Mouse (Mus musculus): Measurements from ENCODE around the gene Gsto1.
"Not testable (repeated sequence)": the region's sequence is repeated elsewhere in the genome, so short reads cannot be mapped to it uniquely, and the experiment has no call there.

Gsto1 gene

DNA sequence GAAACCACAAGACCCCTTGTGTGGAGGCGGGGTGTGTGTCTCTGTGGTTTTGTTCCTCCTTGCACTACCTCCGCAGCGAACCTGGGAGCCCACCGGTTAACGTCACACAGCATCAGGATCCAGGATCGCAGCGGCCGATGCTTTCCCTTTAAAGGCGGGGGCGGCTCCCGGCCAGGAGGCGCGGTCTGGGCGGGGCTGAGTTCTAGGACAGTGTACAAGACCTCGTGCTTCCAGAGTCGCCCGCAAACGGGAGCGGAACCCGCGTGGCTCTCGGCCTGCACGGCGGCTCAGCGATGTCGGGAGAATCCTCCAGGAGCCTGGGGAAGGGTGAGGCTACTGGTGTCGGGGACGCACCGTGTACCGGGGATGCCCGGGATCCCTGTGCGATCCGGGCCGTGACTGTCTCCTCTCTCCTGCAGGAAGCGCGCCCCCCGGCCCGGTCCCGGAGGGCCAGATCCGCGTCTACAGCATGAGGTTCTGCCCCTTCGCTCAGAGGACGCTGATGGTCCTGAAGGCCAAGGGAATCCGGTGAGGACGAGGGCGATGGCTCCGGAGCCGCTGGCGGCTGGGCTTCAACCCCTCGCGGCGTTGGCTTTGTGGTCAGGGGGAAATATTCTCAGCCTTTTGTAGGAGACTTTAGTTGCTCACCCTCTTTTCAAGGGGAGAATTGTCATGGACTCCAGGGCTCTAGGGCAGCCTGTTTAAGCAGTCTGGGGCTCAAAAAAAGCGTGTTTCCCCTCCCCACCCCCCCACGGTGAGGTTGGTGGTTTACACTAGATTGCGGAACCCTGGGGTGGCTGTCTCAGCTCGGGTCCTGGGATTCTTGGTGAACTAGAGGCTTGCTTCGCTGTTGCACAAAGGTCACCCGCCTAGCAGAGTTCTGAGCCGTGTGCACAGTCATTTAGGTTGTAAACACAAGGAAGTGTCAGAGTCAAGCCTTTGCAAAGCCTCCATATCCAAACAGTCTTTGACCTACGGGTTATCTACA lies at the start of gene Gsto1:
Gsto1 (plus strand) TSS at position 175 of the 988 bp plus-strand sequence.
- peak; percentile 94 for DNase-seq (ENCODE audit: low spot score)

DNA sequence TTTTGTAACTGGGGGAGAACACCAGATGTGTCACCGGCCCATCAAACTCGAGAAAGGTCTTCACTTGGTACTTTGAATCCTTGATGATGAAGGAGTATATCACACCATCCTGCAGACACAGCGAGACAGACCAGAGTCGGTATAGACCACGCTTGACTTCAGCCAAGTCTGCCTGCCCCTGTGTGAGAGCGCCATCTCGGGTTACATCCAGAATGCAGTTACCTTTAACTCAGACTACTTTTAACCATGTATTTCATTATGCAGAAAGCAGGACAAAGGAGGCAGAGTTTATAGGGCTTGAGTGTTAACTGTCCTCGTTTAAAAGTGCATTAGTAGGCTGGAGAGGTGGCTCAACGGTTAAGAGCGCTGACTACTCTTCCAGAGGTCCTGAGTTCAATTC lies 42.7 kb upstream of the Gsto1 start:
- peak; percentile 36 for DNase-seq (ENCODE audit: low spot score)

DNA sequence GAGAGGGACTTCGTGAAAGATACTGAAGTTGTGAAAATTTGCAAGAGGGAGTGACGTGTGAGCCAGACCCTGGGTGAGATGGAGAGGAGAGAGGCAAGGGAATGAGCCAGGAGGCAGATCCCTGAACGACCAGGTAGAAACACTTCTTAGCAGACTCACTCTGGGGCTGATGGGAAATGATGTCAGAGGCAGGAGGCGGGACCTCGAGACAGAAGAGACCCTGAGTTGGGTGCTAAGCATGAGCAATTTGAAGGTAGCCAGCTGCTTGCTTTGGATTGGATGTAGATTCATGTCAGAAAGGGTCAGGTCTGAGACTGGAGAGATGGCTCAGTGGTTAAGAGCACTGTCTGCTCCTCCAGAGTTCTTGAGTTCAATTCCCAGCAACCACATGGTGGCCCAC lies 40.0 kb upstream of the Gsto1 start:
- no peak for DNase-seq (ENCODE audit: low spot score)

DNA sequence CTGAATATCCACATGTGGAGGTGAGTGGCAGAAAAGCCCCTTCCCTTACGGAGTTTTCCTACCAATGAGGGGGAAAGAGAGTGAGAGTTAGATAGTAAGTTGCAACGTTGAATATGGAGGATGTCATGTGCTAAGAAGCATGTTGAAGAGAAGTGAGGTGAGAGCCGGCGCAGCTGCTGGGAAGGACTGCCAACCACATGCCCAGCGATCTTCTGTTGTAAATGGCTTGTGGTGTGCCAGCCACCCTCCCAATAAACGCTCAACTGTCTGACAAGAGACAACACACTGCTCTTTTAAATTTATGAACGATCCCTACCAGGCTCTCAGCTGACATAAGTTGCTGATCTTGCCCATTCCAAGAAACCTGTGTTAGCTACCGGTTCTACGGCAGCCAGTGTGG lies 37.1 kb upstream of the Gsto1 start:
- DNase-seq (ENCODE audit: low spot score), result no peak

DNA sequence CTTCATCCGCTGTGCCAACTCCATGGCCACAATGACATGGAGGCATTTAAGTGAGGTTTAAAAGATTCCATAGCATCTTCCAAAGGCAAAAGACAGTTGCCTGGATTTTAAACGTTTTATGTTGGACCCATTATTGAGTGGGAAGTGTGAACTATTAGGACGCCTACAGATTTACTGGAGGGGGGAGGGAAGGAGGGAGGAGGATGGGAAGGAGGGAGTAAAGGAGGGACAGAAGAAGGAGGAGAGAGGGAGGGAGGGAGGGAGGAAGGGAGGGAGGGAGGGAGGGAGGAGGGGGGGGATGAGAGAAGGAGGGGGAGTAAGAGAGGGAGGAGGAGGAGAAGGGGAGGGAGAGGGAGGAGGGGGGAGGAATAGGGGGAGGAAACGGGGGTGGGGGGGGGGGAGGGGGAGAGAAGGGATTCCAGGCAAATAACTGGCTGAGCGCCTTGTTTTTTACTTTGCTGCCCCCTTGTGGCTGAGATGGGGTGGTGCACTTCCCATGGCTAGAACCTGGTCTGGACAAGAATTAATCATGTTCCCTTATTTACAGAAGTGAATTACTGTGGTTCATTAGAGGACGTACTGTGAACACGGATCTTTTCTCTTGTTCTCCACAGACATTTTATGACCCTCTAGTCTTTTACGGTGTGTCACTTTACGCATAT lies 33.8 kb upstream of the Gsto1 start:
- DNase-seq (ENCODE audit: low spot score), result peak; percentile 79

DNA sequence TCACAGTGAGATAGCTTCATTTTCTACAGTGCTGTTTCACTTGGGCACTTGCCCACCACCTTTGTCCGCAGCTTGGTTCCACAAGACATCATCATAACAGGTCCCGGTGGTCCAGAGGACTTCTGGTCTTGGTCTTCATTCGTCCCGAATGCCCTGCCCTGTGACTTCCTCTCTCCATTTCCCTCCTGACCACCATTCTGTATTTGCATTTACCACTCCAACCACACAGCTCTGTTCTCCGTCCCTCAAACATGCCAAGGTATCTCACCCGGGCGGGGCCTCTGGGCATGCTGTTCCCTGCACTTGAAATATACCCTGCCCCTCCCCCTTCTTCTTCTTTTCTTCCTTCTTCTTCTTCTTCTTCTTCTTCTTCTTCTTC lies 33.3 kb upstream of the Gsto1 start:
- no peak for DNase-seq (ENCODE audit: low spot score)

DNA sequence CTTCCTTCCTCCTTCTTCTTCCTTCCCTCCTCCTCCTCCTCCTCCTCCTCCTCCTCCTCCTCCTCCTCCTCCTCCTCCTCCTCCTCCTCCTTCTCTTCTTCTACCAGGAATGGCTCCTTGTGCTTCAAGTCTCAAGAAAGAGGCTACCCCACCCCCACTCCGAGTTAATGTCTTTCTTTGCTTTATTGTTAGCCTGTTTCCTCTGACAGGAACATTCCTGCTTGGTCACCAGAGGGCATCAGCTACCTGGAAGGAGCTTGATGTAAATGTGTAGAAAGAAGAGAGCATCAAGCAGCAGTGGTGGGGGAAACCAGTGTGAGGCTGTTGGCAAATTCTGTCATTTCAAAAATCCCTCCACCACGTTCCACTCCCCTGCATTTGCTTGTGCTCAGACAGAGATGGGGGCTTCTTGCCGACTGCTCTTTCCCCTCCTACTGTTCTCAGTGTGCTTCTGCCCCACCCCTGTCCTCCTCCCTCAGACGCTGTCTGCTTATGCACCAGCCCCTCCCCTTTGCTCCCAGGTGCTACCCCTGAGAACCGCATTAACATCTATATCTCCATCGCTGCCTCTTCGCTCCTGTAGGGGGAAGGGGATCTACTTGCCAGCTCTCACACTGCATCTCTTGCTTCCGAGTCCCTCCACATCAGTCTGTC lies 32.5 kb upstream of the Gsto1 start:
- DNase-seq (ENCODE audit: low spot score), result peak; percentile 52

DNA sequence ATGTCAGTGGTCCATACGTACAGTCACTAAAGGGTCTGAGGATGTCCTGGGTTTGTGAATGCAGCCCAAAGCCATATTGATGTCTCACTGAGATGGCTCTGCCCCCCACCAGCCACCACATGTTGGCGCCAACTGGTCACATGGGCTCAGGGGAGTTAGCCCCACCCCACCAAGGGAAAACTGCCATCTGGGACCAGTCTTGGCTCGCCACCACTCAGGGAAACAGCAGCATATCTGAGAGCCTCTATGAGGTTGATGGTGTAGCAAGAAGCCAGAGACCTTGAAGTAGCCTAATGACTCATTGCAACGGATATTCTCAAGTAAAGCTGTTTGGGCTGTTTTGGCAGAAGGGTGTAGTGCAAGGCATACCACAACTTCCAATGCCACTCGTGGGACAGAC lies 30.7 kb upstream of the Gsto1 start:
- no peak for DNase-seq (ENCODE audit: low spot score)

DNA sequence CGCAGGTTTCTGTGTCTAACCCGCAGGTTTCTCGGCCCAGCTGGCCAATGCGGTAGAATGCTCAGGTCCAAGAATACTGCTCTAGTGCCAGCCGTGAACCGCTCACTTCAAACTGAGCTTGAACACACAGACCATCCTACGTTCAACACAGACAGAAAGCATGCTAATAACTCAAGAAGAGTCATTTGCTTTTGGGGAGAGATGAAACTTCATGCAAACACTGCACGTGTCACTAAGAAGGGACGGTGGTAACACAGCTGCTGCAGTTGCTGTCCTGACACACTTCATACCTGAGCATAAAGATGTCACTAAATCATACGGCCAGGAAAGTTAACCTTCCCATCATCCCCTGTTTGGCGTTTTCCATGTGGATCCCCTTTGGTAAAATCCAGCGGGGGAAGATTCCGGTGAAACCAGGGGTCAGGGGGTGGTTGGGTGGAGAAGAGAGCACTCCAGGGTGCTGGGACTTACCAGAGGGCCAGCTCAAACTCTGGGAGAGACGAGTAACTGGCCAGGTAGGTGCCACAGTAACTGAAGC lies 24.8 kb upstream of the Gsto1 start:
- no peak for DNase-seq (ENCODE audit: low spot score)

DNA sequence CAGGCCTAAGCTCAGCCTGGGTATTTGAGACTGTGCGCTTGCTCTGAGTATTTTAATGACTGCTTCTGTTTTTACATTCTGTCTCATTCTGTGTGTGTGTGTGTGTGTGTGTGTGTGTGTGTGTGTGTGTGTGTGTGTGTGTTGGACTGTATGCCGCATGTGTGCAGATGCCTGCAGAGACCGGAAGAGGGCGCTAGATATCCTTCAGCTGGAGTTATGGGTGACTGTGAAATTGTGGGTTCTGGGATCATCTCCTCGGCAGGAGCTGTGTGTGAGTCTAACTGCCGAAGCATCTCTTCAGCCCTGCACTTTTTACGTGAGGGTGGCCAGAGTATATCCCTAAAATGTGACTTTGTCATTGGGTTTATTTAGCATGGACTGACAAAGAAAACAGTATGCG lies 23.7 kb upstream of the Gsto1 start:
- DNase-seq (ENCODE audit: low spot score), result no peak

DNA sequence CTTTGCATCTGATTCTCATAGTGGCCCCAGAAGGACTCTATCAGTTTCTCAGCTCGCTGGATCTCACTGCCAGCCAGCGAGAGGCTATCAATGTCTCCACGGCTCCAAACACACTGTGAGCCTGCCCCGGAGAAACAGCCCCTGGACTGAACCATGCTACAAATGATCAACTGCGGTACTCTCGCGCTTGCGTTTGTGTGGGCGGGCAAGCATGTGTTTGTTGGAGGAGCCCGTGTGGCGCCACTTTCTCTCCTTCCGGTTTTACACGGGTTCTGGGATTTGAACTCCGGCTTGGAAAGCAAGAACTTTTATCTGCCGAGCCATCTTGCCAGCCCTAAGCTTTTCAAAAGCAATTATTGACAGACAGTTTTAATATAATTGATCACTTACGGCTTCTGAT lies 22.5 kb upstream of the Gsto1 start:
- no peak for DNase-seq (ENCODE audit: low spot score)

DNA sequence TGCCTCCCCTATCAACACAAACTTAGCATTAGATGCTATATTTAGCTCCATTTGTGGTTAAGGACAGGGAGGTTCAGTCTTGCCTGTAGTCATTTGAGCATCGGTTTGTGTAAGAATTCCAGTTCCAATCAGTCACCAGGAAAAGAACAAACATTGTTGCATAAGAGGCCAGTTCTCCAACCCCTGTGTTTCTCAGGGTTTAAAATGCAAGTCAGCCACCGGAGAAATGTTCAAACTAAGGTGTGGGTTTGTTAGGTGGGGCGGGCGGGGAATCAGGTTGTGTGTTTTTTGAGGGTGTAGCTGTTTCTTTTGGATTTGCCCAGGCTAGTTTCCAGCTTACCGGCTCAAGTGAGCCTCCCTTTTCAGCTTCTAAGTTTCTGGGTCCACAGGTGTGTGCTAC lies 20.2 kb upstream of the Gsto1 start:
- DNase-seq (ENCODE audit: low spot score), result no peak

DNA sequence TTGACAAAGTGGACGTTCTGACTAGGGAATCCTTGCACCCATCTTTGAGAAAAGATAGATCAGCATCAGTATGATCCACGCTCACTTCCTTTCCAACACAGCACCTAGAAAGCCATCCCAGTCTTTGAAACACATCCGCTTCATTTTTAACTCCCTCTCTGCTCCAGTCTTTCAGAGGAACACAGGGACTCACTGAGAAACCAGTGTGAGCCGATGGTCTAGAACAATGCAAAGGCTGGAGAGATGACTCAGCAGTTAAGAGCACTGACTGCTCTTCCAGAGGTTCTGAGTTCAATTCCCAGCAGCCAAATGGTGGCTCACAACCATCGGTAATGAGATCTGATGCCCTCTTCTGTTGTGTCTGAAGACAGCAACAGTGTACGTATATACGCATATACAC lies 19.0 kb upstream of the Gsto1 start:
- no peak for DNase-seq (ENCODE audit: low spot score)

DNA sequence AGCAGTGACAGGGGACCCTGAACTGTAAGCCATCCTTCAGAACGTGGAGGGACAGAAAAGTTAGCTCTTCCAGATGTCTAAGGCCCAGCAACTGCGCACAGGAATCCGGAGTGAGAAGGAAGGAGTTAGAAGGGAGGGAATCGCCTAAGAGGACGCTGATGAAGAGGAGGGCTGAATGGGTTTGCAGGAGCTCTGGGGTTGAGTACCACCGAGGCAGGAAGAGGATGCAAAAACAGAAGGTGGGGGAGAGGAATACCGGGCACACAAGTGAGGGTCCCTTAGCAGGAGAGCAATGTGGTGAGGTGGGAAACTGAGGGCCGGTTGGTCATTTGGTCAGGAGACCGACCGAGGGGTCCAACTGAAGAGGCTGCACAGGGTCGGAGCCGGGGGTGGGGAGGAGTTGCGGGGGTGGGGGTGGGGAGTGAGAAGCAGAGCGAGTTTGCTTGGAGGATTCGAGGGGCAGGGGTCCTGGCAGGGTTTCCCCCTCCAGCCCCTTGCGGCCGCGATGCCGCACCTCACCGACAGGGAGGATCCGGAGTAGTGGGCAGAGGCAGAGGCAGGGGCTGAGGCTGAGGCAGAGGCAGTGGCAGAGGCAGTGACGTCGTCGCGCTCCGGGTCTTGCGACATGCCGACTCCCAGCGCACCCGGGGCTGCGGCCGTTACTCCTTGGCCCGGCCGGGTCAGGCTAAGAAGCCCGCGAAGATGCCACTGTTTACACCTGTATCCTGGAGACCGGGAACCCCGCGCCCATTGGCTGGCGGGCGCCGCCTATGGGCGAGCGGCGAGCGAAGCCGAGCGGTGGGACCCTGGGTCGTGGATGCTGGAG lies 17.9 kb upstream of the Gsto1 start:
- peak; percentile 80 for DNase-seq (ENCODE audit: low spot score)

DNA sequence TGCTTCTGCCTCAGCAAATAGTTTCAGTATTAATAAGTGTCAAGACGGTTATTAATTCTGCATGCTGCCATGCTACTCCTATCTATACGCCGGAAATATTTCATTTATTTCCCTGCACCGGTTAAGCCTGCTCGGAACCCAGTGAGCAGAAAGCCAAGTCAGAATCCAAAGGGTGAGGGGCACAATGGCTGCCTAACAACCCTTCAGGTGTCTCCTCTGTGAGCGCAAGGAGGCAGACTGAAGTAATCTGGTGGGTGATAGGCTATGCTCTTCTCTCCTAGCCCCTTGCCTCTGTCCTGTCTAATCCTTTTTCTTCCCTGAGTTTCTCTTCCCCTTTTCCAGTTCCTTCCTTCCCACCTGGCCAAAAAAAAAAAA lies 17.3 kb upstream of the Gsto1 start:
- no peak for DNase-seq (ENCODE audit: low spot score)

DNA sequence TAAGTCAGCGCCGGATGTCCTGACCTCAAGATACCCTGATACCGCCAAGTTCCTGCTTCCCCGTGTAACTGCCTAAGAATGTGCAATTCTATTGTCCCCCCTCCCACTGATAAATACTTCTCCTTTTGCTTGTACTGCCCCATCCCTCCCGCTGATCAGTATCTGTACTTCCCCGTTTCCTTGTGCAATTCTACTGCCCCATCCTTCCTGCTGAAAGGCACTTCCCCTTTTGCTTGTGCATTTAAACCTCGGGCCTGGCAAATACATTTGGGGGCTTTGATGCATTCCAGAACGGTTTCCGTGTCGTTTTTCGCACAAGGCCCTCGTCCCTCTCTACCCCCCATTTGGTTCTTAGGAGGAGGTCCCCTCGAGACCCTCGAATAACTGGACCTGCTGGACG lies 13.5 kb upstream of the Gsto1 start:
- not testable (repeated sequence) for DNase-seq (ENCODE audit: low spot score)

DNA sequence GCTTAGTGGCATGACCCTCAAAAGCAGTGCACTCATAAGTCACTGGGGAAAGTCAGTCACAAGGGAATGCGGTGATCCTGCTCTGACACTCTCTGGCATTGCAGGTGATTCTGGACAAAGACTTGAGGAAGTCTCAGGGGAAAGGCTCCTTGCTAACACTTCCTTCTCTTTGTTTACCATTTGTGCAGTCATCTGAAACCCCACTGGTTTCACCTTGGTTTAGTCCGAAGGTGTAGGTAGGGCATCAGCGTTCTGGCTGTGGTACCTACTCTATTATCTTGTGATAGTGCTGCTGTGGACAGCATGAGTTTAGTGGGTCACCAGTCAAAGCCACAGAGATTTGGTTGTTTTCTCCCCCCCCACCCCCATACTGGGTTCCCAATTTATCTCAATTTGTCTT lies 5.0 kb upstream of the Gsto1 start:
- DNase-seq (ENCODE audit: low spot score), result no peak

DNA sequence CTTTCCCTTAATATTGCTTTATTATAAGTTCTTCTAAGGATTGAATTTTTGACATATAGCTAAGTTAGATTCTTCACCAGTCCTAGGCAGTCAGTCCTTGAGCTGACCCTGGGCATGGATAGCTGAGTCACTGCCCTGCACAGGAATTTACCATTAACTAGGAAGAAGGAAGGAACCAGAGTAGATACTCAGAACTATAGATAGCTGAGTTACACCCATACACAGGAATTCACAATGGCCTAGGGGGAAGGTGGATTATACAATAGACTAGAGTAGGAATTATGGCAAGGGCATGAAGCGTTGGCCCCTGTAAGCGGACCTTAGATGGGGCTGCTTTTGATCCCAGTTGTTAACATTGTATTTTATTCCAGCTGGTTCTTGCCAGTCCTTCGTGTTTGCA lies 2.6 kb upstream of the Gsto1 start:
- not testable (repeated sequence) for DNase-seq (ENCODE audit: low spot score)

DNA sequence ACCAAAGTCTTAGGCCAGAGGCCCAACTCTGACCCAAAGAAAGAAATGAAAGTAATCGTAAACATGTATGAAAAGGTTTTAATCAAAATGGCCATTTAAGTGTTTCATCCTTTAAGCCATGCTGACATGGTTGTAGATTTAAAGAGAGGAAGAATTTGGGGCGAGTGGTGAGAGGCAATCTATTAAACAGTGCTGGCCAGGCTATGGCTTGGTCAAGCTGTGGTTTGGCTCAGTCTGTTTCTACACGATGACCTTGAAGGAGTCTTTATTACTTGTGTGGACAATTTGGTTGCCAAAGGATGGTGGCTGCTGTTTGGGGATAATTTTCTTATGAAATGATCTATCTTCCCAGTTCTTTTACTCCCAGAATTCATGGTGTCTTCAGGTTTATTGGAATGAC lies 1.7 kb upstream of the Gsto1 start:
- no peak for DNase-seq (ENCODE audit: low spot score)

DNA sequence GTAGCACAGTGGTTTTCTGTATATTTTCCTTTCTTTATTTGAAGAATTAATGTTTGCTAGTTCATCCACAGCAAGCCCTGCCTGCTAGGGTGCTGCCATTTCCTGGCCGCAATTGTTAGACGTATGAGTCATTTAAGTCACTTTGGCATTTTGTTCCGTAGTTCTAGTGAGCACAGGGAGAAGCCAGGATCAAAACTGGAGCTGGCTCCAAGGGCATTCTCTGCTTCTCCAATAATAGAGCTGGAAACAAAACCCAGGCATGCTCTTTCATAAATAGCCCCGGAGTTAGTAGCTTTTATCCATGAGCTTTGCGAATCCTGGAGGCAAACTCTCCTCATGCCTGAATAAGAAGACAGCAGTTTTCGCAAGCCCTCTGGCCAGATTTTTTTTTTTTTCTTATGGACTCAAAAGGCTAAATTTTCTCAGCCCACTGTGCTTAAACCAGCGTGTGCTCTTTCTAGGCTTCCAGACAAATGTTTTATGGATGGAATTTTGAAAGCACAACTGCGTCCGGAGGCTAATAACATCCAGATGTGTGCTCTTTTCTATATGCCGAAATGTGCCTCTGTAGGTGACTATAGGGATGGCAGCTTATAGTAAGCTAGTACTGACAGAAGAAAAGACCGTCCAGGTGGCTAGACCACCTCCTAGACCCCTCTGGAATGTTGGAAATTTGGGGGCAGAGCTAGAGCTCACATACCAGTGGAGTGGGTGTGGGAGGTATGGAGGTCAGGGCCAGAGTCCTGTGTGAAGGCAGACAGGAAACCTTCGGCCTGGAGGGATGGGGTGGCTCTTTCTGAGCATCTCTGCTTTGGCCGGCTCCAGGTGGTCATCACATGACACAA lies 597 bp upstream of the Gsto1 start:
- no peak for DNase-seq (ENCODE audit: low spot score)

Measured in testis, postnatal 10 days (tissue).